Mouse (Mus musculus) erythroblast, embryonic 14.5 days (primary cell): ENCODE data around the gene Ciita.

Source experiments
- GATA1 ChIP-seq: IDR thresholded peaks from 2 replicates; pipeline ENCODE4 v1.6.1; 2012; ENCODE audit warnings: low read length, inconsistent platforms, mixed read lengths
- TAL1 ChIP-seq: IDR thresholded peaks from 3 replicates; pipeline ENCODE4 v1.6.1; 2012; ENCODE audit warnings: low read length, inconsistent platforms, mixed read lengths

DNA sequence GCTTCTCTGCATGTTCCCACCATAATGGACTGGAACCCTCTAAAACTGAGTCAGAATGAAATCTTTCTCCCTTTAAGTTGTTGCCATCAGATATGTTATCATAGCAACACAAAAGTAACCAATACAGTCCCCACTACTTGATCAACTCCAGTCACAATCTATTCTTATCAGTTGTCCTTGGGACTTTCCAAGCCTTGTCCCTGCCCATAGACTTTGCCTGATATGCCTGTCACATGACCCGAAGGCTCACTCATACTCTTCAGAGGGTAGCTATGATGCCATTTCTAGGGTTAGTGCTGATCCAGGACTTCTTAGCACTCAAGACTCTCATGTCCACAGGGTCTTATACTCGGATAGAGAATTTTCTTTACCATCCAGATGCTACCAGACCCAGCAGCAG lies 19.7 kb upstream of the Ciita start:
- TF ChIP-seq GATA1 (no peak), TAL1 (no peak)
